Mouse (Mus musculus): ENCODE measurements at regions not wholly inside any gene's neighbourhood (a gene's known extent, or its start where the extent isn't known, plus 50 kb on each side); places are given as distances from the start of the nearest gene placed in this dataset.

- Histone ChIP-seq H3K36me3 (ENCODE audit: control insufficient read depth, insufficient read depth, low read length) (no peaks in the 10 kb centered on the region), H3K4me2 (ENCODE audit: low read depth, severe bottlenecking) (no peak overlapping the region), H3K27ac (replicated peaks; ENCODE audit: low read depth, low read length) (no peak overlapping the region), H3K9ac (ENCODE audit: low read length) (no peak overlapping the region), H3K27me3 (ENCODE audit: control insufficient read depth, insufficient read depth, low read length) (no peaks in the 10 kb centered on the region), H3K9me3 (ENCODE audit: control insufficient read depth, low read length) (no peaks in the 10 kb centered on the region), H3K4me1 (ENCODE audit: control insufficient read depth, insufficient read depth, low read length) (no peaks in the 10 kb centered on the region), H3K4me3 (ENCODE audit: low read depth, low read length) (no peak overlapping the region)
- ATAC-seq (ENCODE audit: insufficient number of reproducible peaks, low FRiP score, low TSS enrichment, low read depth) (no peak), DNase-seq (ENCODE audit: low spot score) (no peak)
- WGBS, result 46% methylated on average over 4 of the region's 4 CpGs
These were observed 432.8 kb upstream of the Gulo start for GRCm38 (mm10) chr14:66441825-66442224.

DNA sequence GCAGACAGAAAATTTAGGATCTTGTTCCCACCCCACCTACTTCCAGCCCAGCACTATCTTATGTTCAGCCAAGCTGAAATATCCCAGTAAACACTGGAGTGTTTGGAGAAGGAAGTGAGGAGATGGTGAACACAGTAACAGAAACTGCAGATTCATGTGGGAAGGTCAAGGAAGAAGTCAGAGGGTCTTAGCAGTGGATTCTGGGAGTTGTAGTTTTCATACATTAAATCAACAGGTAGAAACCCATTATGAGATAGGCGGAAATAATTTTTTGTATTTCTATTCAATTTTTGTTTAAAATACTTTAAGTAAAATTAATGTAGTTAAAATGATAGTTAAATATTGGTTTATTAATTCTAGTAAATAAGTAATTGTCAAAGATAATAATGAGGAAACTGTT is 429.6 kb upstream of the Gulo start:
- Histone ChIP-seq H3K9me3 (ENCODE audit: control insufficient read depth, low read length) (no peaks in the 10 kb centered on the region), H3K4me3 (ENCODE audit: low read depth, low read length) (no peak overlapping the region), H3K4me1 (ENCODE audit: control insufficient read depth, insufficient read depth, low read length) (no peaks in the 10 kb centered on the region), H3K27me3 (ENCODE audit: control insufficient read depth, insufficient read depth, low read length) (no peaks in the 10 kb centered on the region), H3K4me2 (ENCODE audit: low read depth, severe bottlenecking) (no peak overlapping the region), H3K27ac (replicated peaks; ENCODE audit: low read depth, low read length) (no peak overlapping the region), H3K9ac (ENCODE audit: low read length) (no peak overlapping the region), H3K36me3 (ENCODE audit: control insufficient read depth, insufficient read depth, low read length) (no peaks in the 10 kb centered on the region)
- no peak for ATAC-seq (ENCODE audit: insufficient number of reproducible peaks, low FRiP score, low TSS enrichment, low read depth)
- DNase-seq (ENCODE audit: low spot score), result no peak
- WGBS, result 86% methylated on average over 1 of the region's 1 CpGs

DNA sequence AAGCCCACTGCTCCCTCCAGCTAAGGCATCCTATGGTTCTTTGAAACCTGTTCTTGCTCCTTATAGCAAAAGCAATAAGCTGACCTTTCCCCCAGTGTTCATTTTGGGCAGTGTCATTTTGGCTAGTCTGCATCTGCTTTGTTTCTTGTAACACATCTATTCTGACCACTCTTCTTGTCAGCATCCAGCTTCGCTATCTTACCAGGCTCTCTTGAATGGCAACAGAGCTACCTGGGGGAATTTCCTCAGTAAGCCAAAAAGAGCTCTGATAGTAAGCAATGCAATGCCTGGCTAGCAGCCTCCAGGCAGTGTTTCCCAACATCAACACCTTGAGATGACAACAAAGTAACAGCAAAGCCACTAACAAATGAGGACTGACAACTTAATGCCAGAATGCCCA is 429.0 kb upstream of the Gulo start:
- Histone ChIP-seq H3K9ac (ENCODE audit: low read length) (no peak overlapping the region), H3K4me1 (ENCODE audit: control insufficient read depth, insufficient read depth, low read length) (no peaks in the 10 kb centered on the region), H3K27ac (replicated peaks; ENCODE audit: low read depth, low read length) (no peak overlapping the region), H3K36me3 (ENCODE audit: control insufficient read depth, insufficient read depth, low read length) (no peaks in the 10 kb centered on the region), H3K9me3 (ENCODE audit: control insufficient read depth, low read length) (no peaks in the 10 kb centered on the region), H3K27me3 (ENCODE audit: control insufficient read depth, insufficient read depth, low read length) (no peaks in the 10 kb centered on the region), H3K4me3 (ENCODE audit: low read depth, low read length) (no peak overlapping the region), H3K4me2 (ENCODE audit: low read depth, severe bottlenecking) (no peak overlapping the region)
- ATAC-seq (ENCODE audit: insufficient number of reproducible peaks, low FRiP score, low TSS enrichment, low read depth) (no peak), DNase-seq (ENCODE audit: low spot score) (no peak)
- WGBS, result 63% methylated on average over 1 of the region's 1 CpGs

DNA sequence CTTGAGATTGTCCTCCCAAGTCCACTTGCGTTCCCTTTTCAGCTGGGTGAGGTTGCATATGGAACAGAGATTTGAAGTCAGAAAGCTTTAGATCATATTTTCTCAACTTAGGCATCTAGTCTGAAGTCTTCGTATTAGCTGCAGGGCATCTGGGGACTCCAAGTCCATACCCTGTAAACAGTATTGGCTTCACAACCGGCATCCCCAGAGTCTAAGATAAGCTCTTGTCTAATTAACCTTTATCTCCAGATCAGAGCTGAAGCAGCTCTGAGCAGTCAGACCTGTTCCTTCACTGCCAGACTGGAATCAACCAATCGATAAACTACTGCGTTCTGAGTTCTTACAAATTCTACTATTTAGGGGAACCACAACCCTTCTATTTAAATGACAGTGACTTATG is 422.6 kb upstream of the Gulo start:
- ATAC-seq (ENCODE audit: insufficient number of reproducible peaks, low FRiP score, low TSS enrichment, low read depth) (no peak), DNase-seq (ENCODE audit: low spot score) (no peak)
- WGBS, result 84% methylated on average over 5 of the region's 5 CpGs

GRCm38 (mm10) chr14:66424141-66424540 is 415.1 kb upstream of the Gulo start:
- Histone ChIP-seq H3K27me3 (ENCODE audit: control insufficient read depth, insufficient read depth, low read length) (no peaks in the 10 kb centered on the region), H3K9ac (ENCODE audit: low read length) (no peak overlapping the region), H3K4me1 (ENCODE audit: control insufficient read depth, insufficient read depth, low read length) (no peaks in the 10 kb centered on the region), H3K4me3 (ENCODE audit: low read depth, low read length) (no peak overlapping the region), H3K36me3 (ENCODE audit: control insufficient read depth, insufficient read depth, low read length) (no peaks in the 10 kb centered on the region), H3K9me3 (ENCODE audit: control insufficient read depth, low read length) (no peaks in the 10 kb centered on the region), H3K27ac (replicated peaks; ENCODE audit: low read depth, low read length) (no peak overlapping the region), H3K4me2 (ENCODE audit: low read depth, severe bottlenecking) (no peak overlapping the region)
- WGBS, result 24% methylated on average over 5 of the region's 5 CpGs
- ATAC-seq (ENCODE audit: insufficient number of reproducible peaks, low FRiP score, low TSS enrichment, low read depth) (no peak), DNase-seq (ENCODE audit: low spot score) (no peak)

More for the DNA sequence above, 422.6 kb upstream of the Gulo start:
- Histone ChIP-seq H3K4me3 (ENCODE audit: low read depth, low read length) (no peak overlapping the region), H3K4me2 (ENCODE audit: low read depth, severe bottlenecking) (no peak overlapping the region), H3K27ac (replicated peaks; ENCODE audit: low read depth, low read length) (no peak overlapping the region), H3K9me3 (ENCODE audit: control insufficient read depth, low read length) (no peaks in the 10 kb centered on the region), H3K36me3 (ENCODE audit: control insufficient read depth, insufficient read depth, low read length) (no peaks in the 10 kb centered on the region), H3K4me1 (ENCODE audit: control insufficient read depth, insufficient read depth, low read length) (no peaks in the 10 kb centered on the region), H3K9ac (ENCODE audit: low read length) (no peak overlapping the region), H3K27me3 (ENCODE audit: control insufficient read depth, insufficient read depth, low read length) (no peaks in the 10 kb centered on the region)

All from limb, embryonic 11.5 days (tissue).